Mouse (Mus musculus): ENCODE data around the gene Scn10a.

Gene Scn10a

GRCm38 (mm10) chr9:119719222-119719621 lies at the start of gene Scn10a:
TSS of gene Scn10a (minus strand) at chr9:119719322.
- DNase-seq (ENCODE audit: extremely low spot score, low read depth, low spot score), result no peak

GRCm38 (mm10) chr9:119768585-119768984 lies 49.5 kb upstream of the Scn10a start:
- no peak for DNase-seq (ENCODE audit: extremely low spot score, low read depth, low spot score)

- no peak for DNase-seq (ENCODE audit: extremely low spot score, low read depth, low spot score)
These were observed 41.1 kb upstream of the Scn10a start for GRCm38 (mm10) chr9:119760226-119760625.

DNA sequence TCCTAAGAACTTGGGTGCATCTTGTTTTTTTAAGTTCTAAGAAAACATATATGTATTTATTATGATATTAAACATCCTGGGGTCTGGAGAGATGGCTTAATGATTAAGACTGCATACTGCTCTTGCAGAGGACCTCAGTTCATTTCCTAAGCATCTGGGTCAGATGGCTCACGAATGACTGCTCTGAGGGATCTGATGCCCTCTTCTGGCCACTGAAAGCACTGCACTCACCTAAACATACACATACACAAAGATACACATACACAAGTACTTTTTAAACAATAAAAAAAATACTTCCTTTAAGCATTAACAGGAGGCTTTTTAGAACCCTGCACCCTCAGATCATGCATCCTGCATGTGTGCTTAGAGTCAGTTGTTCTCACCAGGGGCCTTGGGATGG lies 40.3 kb upstream of the Scn10a start:
- no peak for DNase-seq (ENCODE audit: extremely low spot score, low read depth, low spot score)

- no peak for DNase-seq (ENCODE audit: extremely low spot score, low read depth, low spot score)
These were observed 32.4 kb upstream of the Scn10a start for GRCm38 (mm10) chr9:119751507-119751906.

DNA sequence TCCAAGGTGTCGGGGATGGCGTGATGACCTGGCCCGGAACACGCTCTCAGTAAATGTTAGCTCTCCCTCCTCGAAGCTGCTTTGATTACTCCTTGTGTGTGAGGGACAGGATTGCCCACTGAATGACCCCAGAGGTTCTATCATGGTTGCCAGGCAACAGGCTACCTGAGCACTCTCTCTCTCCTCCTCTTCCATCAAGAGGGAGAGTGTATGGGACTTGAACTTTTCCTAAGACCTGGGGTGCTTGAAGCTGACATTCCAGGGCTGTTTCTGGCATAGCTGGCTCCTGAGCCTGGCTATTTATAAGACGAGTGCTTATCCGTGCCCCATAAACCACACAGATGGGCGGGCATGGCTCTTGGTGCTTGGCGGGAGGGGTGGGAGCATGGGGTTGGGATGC lies 30.0 kb upstream of the Scn10a start:
- no peak for DNase-seq (ENCODE audit: extremely low spot score, low read depth, low spot score)

DNA sequence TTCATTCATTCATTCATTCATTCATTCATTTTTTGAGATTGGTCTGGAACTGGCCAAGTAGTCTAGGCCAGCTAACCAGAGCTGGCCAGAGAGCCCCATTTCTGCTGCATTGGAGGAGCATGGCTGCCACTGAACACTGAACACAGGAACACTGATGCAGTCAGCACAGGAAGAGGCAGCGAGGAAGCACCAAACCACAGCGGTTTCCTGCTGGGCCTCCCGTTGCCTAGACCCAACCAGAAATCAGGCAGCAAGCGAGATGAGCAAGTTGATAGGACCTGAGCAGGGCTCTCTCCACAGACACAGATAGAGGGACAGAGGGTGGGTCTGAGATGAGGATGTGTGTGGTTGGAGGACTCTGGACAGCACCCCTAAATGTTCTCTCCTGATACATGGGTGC lies 24.8 kb upstream of the Scn10a start:
- DNase-seq (ENCODE audit: extremely low spot score, low read depth, low spot score), result no peak

DNA sequence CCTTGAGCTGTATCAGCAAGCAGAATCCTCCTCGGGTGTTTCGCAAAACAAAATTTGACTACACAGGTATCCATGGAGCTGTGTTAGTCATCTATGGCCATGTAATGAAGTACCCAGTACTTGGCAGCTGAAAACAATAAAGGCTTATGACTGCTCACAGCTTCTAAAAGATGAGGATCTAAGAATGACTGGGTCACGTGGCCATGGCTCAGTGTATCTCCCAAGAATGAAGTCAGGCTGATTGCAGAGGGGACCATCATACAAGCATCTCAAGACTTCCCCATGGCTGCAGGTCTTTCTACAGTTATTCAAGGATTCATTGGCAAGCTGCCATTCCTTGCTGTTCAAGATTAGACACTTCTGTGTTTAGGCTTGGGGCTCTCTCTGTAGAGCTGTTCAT lies 24.2 kb upstream of the Scn10a start:
- no peak for DNase-seq (ENCODE audit: extremely low spot score, low read depth, low spot score)

GRCm38 (mm10) chr9:119741101-119741786 lies 22.1 kb upstream of the Scn10a start:
- no peak for DNase-seq (ENCODE audit: extremely low spot score, low read depth, low spot score)

DNA sequence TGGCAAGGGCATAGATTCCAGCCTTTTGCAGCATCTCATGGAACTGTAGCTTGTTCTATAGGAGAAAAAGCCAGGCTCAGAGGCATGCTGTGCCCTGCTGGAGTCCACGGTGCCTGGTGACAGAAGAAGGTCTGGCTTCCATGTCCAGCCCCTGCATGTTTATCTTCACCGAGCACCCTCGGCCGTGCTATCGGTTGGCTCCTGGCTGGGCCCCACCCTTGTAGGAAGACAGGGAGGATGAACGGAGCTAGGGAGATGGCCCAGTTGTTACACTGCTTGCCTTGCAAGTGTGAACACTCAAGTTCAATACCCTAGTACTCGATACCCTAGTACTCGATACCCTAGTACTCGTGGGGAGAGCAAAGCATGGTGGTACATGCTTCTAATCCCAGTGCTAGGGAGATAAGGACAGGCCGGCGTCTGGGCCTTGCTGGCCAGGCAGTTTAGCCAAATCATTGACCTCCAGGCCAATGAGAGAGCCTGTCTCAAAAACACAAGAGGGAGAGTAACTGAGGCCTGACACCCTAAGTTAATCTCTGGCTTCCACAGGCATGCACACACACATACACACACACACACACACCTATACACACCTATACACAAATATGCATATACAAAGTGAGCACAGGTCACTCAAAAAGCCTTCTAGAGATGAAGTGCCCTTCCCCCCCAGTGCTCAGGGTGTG lies 9.4 kb upstream of the Scn10a start:
- no peak for DNase-seq (ENCODE audit: extremely low spot score, low read depth, low spot score)

GRCm38 (mm10) chr9:119726990-119727389 lies 7.9 kb upstream of the Scn10a start:
- DNase-seq (ENCODE audit: extremely low spot score, low read depth, low spot score), result no peak

DNA sequence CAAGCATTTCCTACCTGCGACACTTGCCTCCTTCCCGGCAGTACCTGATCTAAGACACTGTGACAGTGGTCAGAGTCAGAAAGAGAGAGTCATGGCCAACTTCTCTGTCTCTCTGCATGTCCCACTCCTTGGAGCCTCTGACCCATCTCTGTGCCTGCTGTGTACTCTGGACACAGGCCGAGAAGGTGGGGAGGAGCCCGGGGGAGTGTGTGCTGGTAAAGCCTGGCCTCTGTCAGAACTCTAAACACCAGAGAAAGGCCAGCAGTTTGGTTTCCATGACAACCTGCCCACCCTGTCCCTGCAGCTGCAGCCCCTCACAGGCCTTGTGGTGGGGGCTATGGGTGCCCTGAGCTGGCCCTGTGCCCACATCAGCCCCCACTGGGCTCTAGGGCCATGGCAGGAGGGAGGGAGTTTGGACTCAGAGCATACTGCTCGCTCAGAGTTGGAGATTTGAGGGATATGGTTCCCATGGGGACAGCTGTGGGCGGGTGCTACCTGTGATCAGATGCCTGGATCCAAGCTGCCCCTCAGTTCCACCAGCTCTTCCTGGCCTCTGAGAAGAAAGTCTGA lies 6.3 kb upstream of the Scn10a start:
- no peak for DNase-seq (ENCODE audit: extremely low spot score, low read depth, low spot score)

- peak; percentile 53 for DNase-seq (ENCODE audit: extremely low spot score, low read depth, low spot score)
These were observed 12.4 kb downstream of the Scn10a start for GRCm38 (mm10) chr9:119706700-119707099.

- no peak for DNase-seq (ENCODE audit: extremely low spot score, low read depth, low spot score)
These were observed 27.6 kb downstream of the Scn10a start for GRCm38 (mm10) chr9:119691505-119691904.

DNA sequence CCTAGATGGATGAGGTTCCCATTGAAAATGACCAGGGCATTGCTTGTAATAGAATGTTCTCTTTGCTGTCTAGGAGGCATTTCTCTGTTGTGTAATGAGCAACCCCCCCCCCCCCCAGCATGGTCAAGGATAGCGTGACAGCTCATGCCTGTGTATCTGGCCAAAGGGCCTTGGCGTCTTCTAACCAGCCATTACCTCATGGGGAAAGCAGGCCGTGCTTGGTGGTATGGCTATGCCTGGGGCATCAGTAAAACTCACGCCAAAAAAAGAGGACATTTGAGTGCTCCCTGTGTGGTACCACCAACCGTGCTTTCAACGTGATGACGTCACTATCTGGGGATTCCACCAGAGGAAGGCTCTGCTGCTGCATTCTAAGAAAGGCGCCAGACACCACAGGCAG lies 28.1 kb downstream of the Scn10a start:
- no peak for DNase-seq (ENCODE audit: extremely low spot score, low read depth, low spot score)

GRCm38 (mm10) chr9:119687893-119688292 lies 31.2 kb downstream of the Scn10a start:
- DNase-seq (ENCODE audit: extremely low spot score, low read depth, low spot score), result no peak

GRCm38 (mm10) chr9:119686187-119686586 lies 32.9 kb downstream of the Scn10a start:
- DNase-seq (ENCODE audit: extremely low spot score, low read depth, low spot score), result no peak

- no peak for DNase-seq (ENCODE audit: extremely low spot score, low read depth, low spot score)
These were observed 38.2 kb downstream of the Scn10a start for GRCm38 (mm10) chr9:119680896-119681295.

DNA sequence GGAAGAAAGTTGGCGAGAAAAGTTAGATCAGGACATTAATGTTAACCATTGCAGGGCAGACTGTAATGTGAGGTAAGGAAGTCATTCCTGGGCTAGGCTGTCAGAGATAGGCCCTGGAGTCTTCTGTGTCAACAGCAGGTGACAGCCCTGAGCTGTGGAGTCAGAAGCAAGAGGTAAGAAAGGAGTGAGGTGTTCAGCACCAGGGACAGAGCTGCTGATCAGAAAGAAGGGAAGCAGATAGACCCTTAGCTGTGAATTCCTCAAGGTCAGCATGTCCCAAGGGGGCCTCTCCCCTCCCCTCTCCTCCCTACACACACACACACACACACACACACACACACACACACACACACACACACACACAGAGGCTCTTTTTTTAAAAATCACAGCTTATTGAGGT lies 55.0 kb downstream of the Scn10a start:
- no peak for DNase-seq (ENCODE audit: extremely low spot score, low read depth, low spot score)

GRCm38 (mm10) chr9:119656111-119656510 lies 63.0 kb downstream of the Scn10a start:
- no peak for DNase-seq (ENCODE audit: extremely low spot score, low read depth, low spot score)

GRCm38 (mm10) chr9:119653758-119654157 lies 65.4 kb downstream of the Scn10a start:
- DNase-seq (ENCODE audit: extremely low spot score, low read depth, low spot score), result no peak

- no peak for DNase-seq (ENCODE audit: extremely low spot score, low read depth, low spot score)
These were observed 72.1 kb downstream of the Scn10a start for GRCm38 (mm10) chr9:119646942-119647547.

Measured in hindlimb bud, embryonic 11.5 days (tissue).